Mouse (Mus musculus) MEL (cell line): Measurements from ENCODE around the gene Lrrc4. TPM values are rescaled to one million over a fixed set of nuclear protein-coding genes. Genes with fewer than 3 reads are reported as not detected.

ENCODE experiments used
- DNase-seq: peaks from one replicate; pipeline ENCODE4 v3.0.0; 2011; ENCODE audit warnings: low read depth, low spot score
- H3K27ac ChIP-seq: 2 replicates; pipeline ENCODE4 v1.5.1; 2012; ENCODE audit warnings: low read depth, mild to moderate bottlenecking, control low read depth, low read length, moderate library complexity; ENCODE audit not compliant: control insufficient read depth
- H3K27me3 ChIP-seq, 2 experiments: fragments of 150-350 bp in 1 of 2; sonication (generic) in 1 of 2; 2 replicates each; pipeline ENCODE4 v1.6.1; 2012; ENCODE audit warnings: low read length in 2 of 2, mild to moderate bottlenecking in 2 of 2, improper control_type of control experiment in 1 of 2, moderate library complexity in 1 of 2; ENCODE audit not compliant: insufficient read depth in 2 of 2, control insufficient read depth in 1 of 2
- H3K36me3 ChIP-seq, 2 experiments: 2 replicates each; pipeline ENCODE4 v1.6.1; 2012 to 2014; ENCODE audit warnings: low read length in 2 of 2, improper control_type of control experiment in 1 of 2, inconsistent platforms in 1 of 2, mild to moderate bottlenecking in 1 of 2; ENCODE audit not compliant: insufficient read depth in 2 of 2, control insufficient read depth in 1 of 2
- H3K4me1 ChIP-seq, 2 experiments: fragments of 150-350 bp in 1 of 2; sonication (generic) in 1 of 2; 2 replicates each; pipeline ENCODE4 v1.6.1; 2012; ENCODE audit warnings: low read length in 2 of 2, improper control_type of control experiment in 1 of 2, mild to moderate bottlenecking in 1 of 2; ENCODE audit not compliant: insufficient read depth in 2 of 2, control insufficient read depth in 1 of 2
- H3K4me3 ChIP-seq, 2 experiments: fragments of 150-350 bp in 1 of 2; sonication (generic) in 1 of 2; 2 replicates each; pipeline ENCODE4 v1.5.1; 2012; ENCODE audit warnings: low read depth in 2 of 2, low read length in 2 of 2, mild to moderate bottlenecking in 2 of 2, moderate library complexity in 2 of 2, control low read depth in 1 of 2, improper control_type of control experiment in 1 of 2; ENCODE audit not compliant: control insufficient read depth in 1 of 2, insufficient read depth in 1 of 2
- H3K79me2 ChIP-seq: 2 replicates; pipeline ENCODE4 v1.6.1; 2012; ENCODE audit warnings: mild to moderate bottlenecking, low read length, moderate library complexity; ENCODE audit not compliant: control insufficient read depth, poor library complexity, insufficient read depth
- H3K9ac ChIP-seq: 2 replicates; pipeline ENCODE4 v1.6.1; 2012; ENCODE audit warnings: low read depth, mild to moderate bottlenecking, control low read depth, low read length, moderate library complexity; ENCODE audit not compliant: control insufficient read depth, poor library complexity, severe bottlenecking
- H3K9me3 ChIP-seq: fragments of 150-350 bp; sonication (generic); replicated peaks from 2 replicates; pipeline ENCODE4 v1.6.1; 2012; ENCODE audit warnings: mild to moderate bottlenecking, low read length, improper control_type of control experiment, moderate library complexity; ENCODE audit not compliant: insufficient read depth
- BHLHE40 ChIP-seq: IDR thresholded peaks from 2 replicates; pipeline ENCODE4 v1.6.1; 2012; ENCODE audit warnings: low read depth, mild to moderate bottlenecking, inconsistent platforms, low read length, improper control_type of control experiment, borderline replicate concordance
- CTCF ChIP-seq, 3 experiments: IDR thresholded peaks in 2 of 3; conservative IDR thresholded peaks in 1 of 3; 2 replicates each; pipeline ENCODE4 v1.5.1; 2011 to 2012; ENCODE audit warnings: low read length in 3 of 3, low read depth in 2 of 3, mild to moderate bottlenecking in 2 of 3, improper control_type of control experiment in 1 of 3, inconsistent platforms in 1 of 3, mixed read lengths in 1 of 3, moderate library complexity in 1 of 3; ENCODE audit not compliant: control insufficient read depth in 1 of 3, insufficient read depth in 1 of 3, poor library complexity in 1 of 3, severe bottlenecking in 1 of 3
- EP300 ChIP-seq, 2 experiments: IDR thresholded peaks; 2 replicates each; pipeline ENCODE4 v1.6.1; 2011; ENCODE audit warnings: improper control_type of control experiment in 2 of 2, low read length in 2 of 2, low read depth in 1 of 2, mild to moderate bottlenecking in 1 of 2
- ETS1 ChIP-seq: IDR thresholded peaks from 2 replicates; pipeline ENCODE4 v1.6.1; 2012; ENCODE audit warnings: low read depth, mild to moderate bottlenecking, inconsistent platforms, low read length, improper control_type of control experiment, moderate library complexity
- GATA1 ChIP-seq: IDR thresholded peaks from 2 replicates; pipeline ENCODE4 v1.6.1; 2011; ENCODE audit warnings: low read depth, low read length, improper control_type of control experiment
- JUND ChIP-seq: IDR thresholded peaks from 2 replicates; pipeline ENCODE4 v1.6.1; 2011; ENCODE audit warnings: low read depth, mild to moderate bottlenecking, improper control_type of control experiment, low read length
- KAT2A ChIP-seq: conservative IDR thresholded peaks from 2 replicates; pipeline ENCODE4 v1.6.1; 2012; ENCODE audit warnings: low read depth, low read length, improper control_type of control experiment, inconsistent platforms
- MAFK ChIP-seq: IDR thresholded peaks from 2 replicates; pipeline ENCODE4 v1.6.1; 2011; ENCODE audit warnings: low read depth, mild to moderate bottlenecking, low read length, improper control_type of control experiment, borderline replicate concordance
- MXI1 ChIP-seq: IDR thresholded peaks from 2 replicates; pipeline ENCODE4 v1.6.1; 2011; ENCODE audit warnings: mild to moderate bottlenecking, low read depth, low read length, improper control_type of control experiment
- MYB ChIP-seq: IDR thresholded peaks from 2 replicates; pipeline ENCODE4 v1.6.1; 2011; ENCODE audit warnings: mild to moderate bottlenecking, low read depth, low read length, improper control_type of control experiment
- MYC ChIP-seq: IDR thresholded peaks from 2 replicates; pipeline ENCODE4 v1.6.1; 2011; ENCODE audit warnings: low read depth, mild to moderate bottlenecking, low read length, improper control_type of control experiment, moderate library complexity
- NELFE ChIP-seq: IDR thresholded peaks from 2 replicates; pipeline ENCODE4 v1.6.1; 2011; ENCODE audit warnings: low read depth, low read length, improper control_type of control experiment
- NRF1 ChIP-seq: IDR thresholded peaks from 2 replicates; pipeline ENCODE4 v1.6.1; 2014; ENCODE audit warnings: low read depth, mild to moderate bottlenecking, inconsistent platforms, low read length, improper control_type of control experiment, moderate library complexity; ENCODE audit not compliant: poor library complexity, insufficient read depth, severe bottlenecking
- POLR2A ChIP-seq, 2 experiments: IDR thresholded peaks; 2 replicates each; pipeline ENCODE4 v1.6.1; 2011 to 2012; ENCODE audit warnings: low read length in 2 of 2, mild to moderate bottlenecking in 2 of 2, control low read depth in 1 of 2, improper control_type of control experiment in 1 of 2, low read depth in 1 of 2, moderate library complexity in 1 of 2; ENCODE audit not compliant: control insufficient read depth in 1 of 2, insufficient read depth in 1 of 2, poor library complexity in 1 of 2
- POLR2AphosphoS5 ChIP-seq: IDR thresholded peaks from 2 replicates; pipeline ENCODE4 v1.6.1; 2012; ENCODE audit warnings: low read depth, borderline replicate concordance, mild to moderate bottlenecking, inconsistent platforms, low read length, moderate library complexity, mixed read lengths
- TBP ChIP-seq: IDR thresholded peaks from 2 replicates; pipeline ENCODE4 v1.8.0; 2011; ENCODE audit warnings: low read depth, low read length, improper control_type of control experiment
- TCF12 ChIP-seq: IDR thresholded peaks from 2 replicates; pipeline ENCODE4 v1.6.1; 2014; ENCODE audit warnings: low read depth, mild to moderate bottlenecking, inconsistent platforms, low read length, improper control_type of control experiment, moderate library complexity
- USF2 ChIP-seq, 2 experiments: IDR thresholded peaks; 2 replicates each; pipeline ENCODE4 v1.6.1; 2011 to 2012; ENCODE audit warnings: improper control_type of control experiment in 2 of 2, low read length in 2 of 2, borderline replicate concordance in 1 of 2, inconsistent platforms in 1 of 2, low read depth in 1 of 2, mild to moderate bottlenecking in 1 of 2; ENCODE audit not compliant: insufficient read depth in 1 of 2
- polyA plus RNA-seq, 2 experiments: library from polyadenylated mRNA; stranded (reverse) in 1 of 2; unstranded in 1 of 2; fragments of >175 nt in 1 of 2; fragments of >200 nt in 1 of 2; gene quantifications; 2 replicates each; pipeline versions ENCODE4 v1.2.1 to v1.2.4; 2012; ENCODE audit warnings: low replicate concordance in 2 of 2, low read depth in 1 of 2; ENCODE audit not compliant: insufficient read length in 2 of 2, insufficient read depth in 1 of 2, missing spikeins in 1 of 2
- total RNA-seq: library from RNA; depleted of rRNA; stranded (reverse); fragments of 300-350 nt; gene quantifications from 2 replicates; pipeline ENCODE4 v1.2.3, GENCODE M21; 2012

Gene Lrrc4
- total and polyA plus RNA-seq, 3 experiments: 0.07 to 0.12 TPM; not detected in 1

GRCm38 (mm10) chr6:28642909-28643308, 188.6 kb downstream of the Lrrc4 start:
- H3K27ac ChIP-seq: no peak overlapping the region
- DNase-seq: no peak

GRCm38 (mm10) chr6:28640088-28640487, 191.5 kb downstream of the Lrrc4 start:
- Histone ChIP-seq H3K9ac (no peak overlapping the region), H3K4me3 (no peak overlapping the region), H3K79me2 (0 out of 2 replicates have a peak, but pooled peaks cover 1% of the 10 kb centered on the region), H3K9me3 (no peaks in the 10 kb centered on the region), H3K36me3 (peaks cover 13 to 15% of the 10 kb centered on the region in 2 experiments), H3K27me3 (no peaks in the 10 kb centered on the region), H3K4me1 (peaks cover 0 to 11% of the 10 kb centered on the region in 2 experiments; a peak in 2 of 4 replicates), H3K27ac (no peak overlapping the region)
- DNase-seq: no peak
- TF ChIP-seq EP300 (IDR thresholded peaks at IDR 0.05; ENCODE audit: low read depth in 1 of 2, low read length in 2 of 2) (no peak), BHLHE40 (no peak), NRF1 (no peak), JUND (no peak), KAT2A (no peak), MYC (no peak), CTCF (IDR thresholded peaks at IDR 0.05 in 2 of 3, conservative IDR thresholded peaks at IDR 0.05 in 1 of 3; ENCODE audit: control insufficient read depth in 1 of 3, insufficient read depth in 1 of 3, low read depth in 2 of 3, low read length in 3 of 3, poor library complexity in 1 of 3, severe bottlenecking in 1 of 3) (no peak), TCF12 (no peak), MYB (no peak), ETS1 (no peak), USF2 (IDR thresholded peaks at IDR 0.05; ENCODE audit: borderline replicate concordance in 1 of 2, insufficient read depth in 1 of 2, low read depth in 1 of 2, low read length in 2 of 2) (no peak), POLR2AphosphoS5 (no peak), MAFK (no peak), POLR2A (IDR thresholded peaks at IDR 0.05; ENCODE audit: control insufficient read depth in 1 of 2, insufficient read depth in 1 of 2, low read depth in 1 of 2, low read length in 2 of 2, poor library complexity in 1 of 2) (no peak), MXI1 (no peak), NELFE (no peak)

More at GRCm38 (mm10) chr6:28642909-28643308, 188.6 kb downstream of the Lrrc4 start:
- Histone ChIP-seq H3K9ac (no peak overlapping the region), H3K36me3 (peaks cover 5 to 7% of the 10 kb centered on the region in 2 experiments), H3K4me3 (no peak overlapping the region), H3K9me3 (no peaks in the 10 kb centered on the region), H3K27me3 (no peaks in the 10 kb centered on the region), H3K4me1 (peaks cover 0 to 5% of the 10 kb centered on the region in 2 experiments; a peak in 1 of 4 replicates), H3K79me2 (no peaks in the 10 kb centered on the region)
- TF ChIP-seq GATA1: no peak
- no peak for TF ChIP-seq TBP
- TF ChIP-seq MAFK: no peak
- no peak for TF ChIP-seq CTCF (IDR thresholded peaks at IDR 0.05 in 2 of 3, conservative IDR thresholded peaks at IDR 0.05 in 1 of 3; ENCODE audit: control insufficient read depth in 1 of 3, insufficient read depth in 1 of 3, low read depth in 2 of 3, low read length in 3 of 3, poor library complexity in 1 of 3, severe bottlenecking in 1 of 3)
